Mouse (Mus musculus) hindbrain, embryonic 16.5 days (tissue): Measurements from ENCODE around the gene Midn. TPM values are rescaled to one million over a fixed set of nuclear protein-coding genes. Genes with fewer than 3 reads are reported as not detected.
A peak's percentile ranks its signal among the peaks of the same experiment; 100 is the strongest.

Experiments used
- ATAC-seq: fragments of 200-750 bp; cut with Nextera tagmentation; 2 replicates; pipeline ENCODE4 v1.8.0; 2017; ENCODE audit warnings: moderate TSS enrichment, moderate library complexity
- H3K27ac ChIP-seq: fragments of 300-500 bp; sonication (generic); 2 replicates; pipeline ENCODE4 v1.5.1; 2014; ENCODE audit warnings: low read depth, mild to moderate bottlenecking, control low read depth, low read length, moderate library complexity
- H3K27me3 ChIP-seq: fragments of 300-500 bp; sonication (generic); replicated peaks from 2 replicates; pipeline ENCODE4 v1.6.1; 2014; ENCODE audit warnings: low read length; ENCODE audit not compliant: control insufficient read depth, insufficient read depth
- H3K36me3 ChIP-seq: fragments of 300-500 bp; sonication (generic); 2 replicates; pipeline ENCODE4 v1.6.1; 2014; ENCODE audit warnings: mild to moderate bottlenecking, low read length, moderate library complexity, mixed read lengths; ENCODE audit not compliant: control insufficient read depth, insufficient read depth
- H3K4me1 ChIP-seq: fragments of 300-500 bp; sonication (generic); 2 replicates; pipeline ENCODE4 v1.6.1; 2014; ENCODE audit warnings: low read depth, low read length; ENCODE audit not compliant: control insufficient read depth, insufficient read depth
- H3K4me2 ChIP-seq: fragments of 300-500 bp; sonication (generic); 2 replicates; pipeline ENCODE4 v1.6.1; 2014; ENCODE audit warnings: mild to moderate bottlenecking, low read length, control low read depth, moderate library complexity
- H3K4me3 ChIP-seq: fragments of 300-500 bp; sonication (generic); 2 replicates; pipeline ENCODE4 v1.5.1; 2014; ENCODE audit warnings: mild to moderate bottlenecking, low read length, control low read depth, moderate library complexity
- H3K9ac ChIP-seq: fragments of 300-500 bp; sonication (generic); 2 replicates; pipeline ENCODE4 v1.6.1; 2014; ENCODE audit warnings: low read depth, mild to moderate bottlenecking, control low read depth, low read length, moderate library complexity
- H3K9me3 ChIP-seq: fragments of 300-500 bp; sonication (generic); 2 replicates; pipeline ENCODE4 v1.6.1; 2014; ENCODE audit warnings: mild to moderate bottlenecking, low read length, moderate library complexity; ENCODE audit not compliant: control insufficient read depth
- WGBS: fragments of 180-500 bp; shearing (Covaris S2); extraction: QIAGEN DNeasy Blood & Tissue Kit; methylation state at CpG from one replicate; pipeline ENCODE4 v1.1.7; 2014; 5-methylcytosine and 5-hydroxymethylcytosine counted together
- polyA plus RNA-seq: library from polyadenylated mRNA; unstranded; fragments of >200 nt; fragmentation: Nextera tagmentation; extraction: Ambion mirVana; gene quantifications from 2 replicates; pipeline ENCODE4 v1.2.1, GENCODE M21; 2015

The Midn gene
- 16.0 and 16.1 TPM in 2 replicates for polyA plus RNA-seq

DNA sequence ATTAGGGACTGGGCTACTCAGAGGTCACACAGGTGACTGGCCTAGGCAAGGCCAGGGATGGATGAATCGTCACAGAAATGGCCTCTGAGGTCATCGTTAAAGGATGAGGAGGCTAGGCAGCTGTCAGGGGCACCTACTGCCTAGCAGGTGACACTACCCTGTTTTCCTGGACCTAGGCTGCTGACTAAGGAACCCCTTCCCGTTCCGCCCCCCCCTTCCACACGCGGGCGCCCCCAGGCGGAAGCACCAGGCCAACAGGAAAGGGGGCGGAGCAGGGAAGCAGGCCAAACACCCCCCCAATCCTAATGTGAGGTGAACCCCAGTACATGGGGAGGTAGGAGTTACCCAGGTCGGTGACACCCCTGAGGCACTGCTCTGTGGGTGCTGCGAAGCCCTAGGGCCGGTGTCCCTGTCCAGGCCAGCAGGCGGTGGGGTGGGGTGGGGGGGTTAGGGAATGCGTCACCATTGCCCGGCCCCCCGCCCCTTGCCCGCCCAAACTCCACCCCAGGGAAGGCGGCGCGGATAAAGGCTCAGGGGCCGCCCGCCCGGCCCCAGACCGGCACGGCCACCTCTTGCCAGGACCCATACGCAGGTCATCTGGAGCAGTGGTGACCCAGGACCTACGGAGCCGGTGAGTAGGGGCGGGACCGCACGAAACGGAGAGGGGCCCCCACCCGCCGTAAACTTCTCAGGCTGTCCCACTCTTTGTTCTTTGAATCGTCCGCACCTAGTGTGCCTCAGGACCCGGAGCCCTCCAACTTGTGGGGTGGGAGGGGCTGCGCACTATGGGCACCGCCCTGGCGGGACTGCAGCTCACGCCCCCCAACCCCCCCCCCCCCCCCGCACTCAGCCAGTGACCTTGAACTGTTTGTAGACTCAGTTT lies at the start of gene Midn:
Midn (plus strand) TSS at position 554 of the 883 bp plus-strand sequence.
- Histone ChIP-seq H3K9ac (peak within 1 kb of the TSS; percentile 95), H3K9me3 (no peaks in the 10 kb centered on the region), H3K4me3 (peak within 1 kb of the TSS; percentile 81), H3K27me3 (no peaks in the 10 kb centered on the region), H3K27ac (peak within 1 kb of the TSS; percentile 99), H3K36me3 (peaks cover 14% of the 10 kb centered on the region; the same call in 1 of the 2 replicates), H3K4me2 (peak within 1 kb of the TSS; percentile 77), H3K4me1 (peaks cover 29% of the 10 kb centered on the region)
- peak; percentile 38 for ATAC-seq
- WGBS: under 1% methylated on average over 29 of the region's 42 CpGs

DNA sequence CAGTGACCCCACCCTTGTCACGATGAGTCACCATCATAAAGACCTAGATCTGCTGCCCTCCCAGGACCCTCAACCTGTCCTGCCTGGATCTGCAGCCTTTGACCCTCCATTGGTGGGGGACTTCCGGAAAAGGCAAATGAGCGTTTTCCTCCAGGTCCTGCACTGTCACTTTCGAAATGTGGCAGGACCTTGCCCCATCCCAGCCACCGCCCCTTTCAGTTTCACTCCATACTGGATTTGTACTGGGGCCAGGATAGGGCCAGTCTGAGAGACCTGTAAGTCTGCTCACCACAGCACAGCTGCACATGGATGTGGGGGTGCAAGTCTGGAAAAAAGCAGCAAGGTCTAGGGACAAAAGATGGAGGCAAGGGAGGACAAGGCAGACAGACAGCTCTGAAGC lies 49.4 kb upstream of the Midn start:
- Histone ChIP-seq H3K9ac (no peak overlapping the region), H3K4me2 (no peak overlapping the region), H3K27me3 (no peaks in the 10 kb centered on the region), H3K9me3 (no peaks in the 10 kb centered on the region), H3K27ac (no peak overlapping the region), H3K4me3 (no peak overlapping the region), H3K4me1 (peaks cover 13% of the 10 kb centered on the region), H3K36me3 (no peaks in the 10 kb centered on the region)
- no peak for ATAC-seq
- WGBS: 90% methylated on average over 5 of the region's 5 CpGs

DNA sequence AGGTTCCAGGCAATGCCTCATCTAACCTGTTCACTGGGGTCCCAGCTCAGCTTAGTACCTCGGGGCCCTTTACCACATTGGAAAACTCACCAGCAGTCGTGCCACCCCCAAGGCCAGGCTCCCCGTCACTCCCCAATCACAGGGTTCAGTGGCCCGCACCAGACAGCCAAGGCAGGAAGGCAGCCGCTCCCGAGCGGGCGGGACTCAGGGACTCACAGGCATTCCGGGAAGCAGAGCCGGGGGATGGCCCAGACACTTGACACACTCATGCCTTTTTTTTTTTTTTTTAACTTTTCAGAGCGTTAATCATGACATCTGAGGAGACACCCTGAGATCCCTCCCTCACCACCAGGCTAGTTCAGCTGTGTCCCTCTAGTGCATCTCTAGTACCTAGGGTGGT lies 47.1 kb upstream of the Midn start:
- 67% methylated on average over 11 of the region's 11 CpGs for WGBS
- H3K4me3 ChIP-seq: no peak overlapping the region
- H3K9me3 ChIP-seq: no peaks in the 10 kb centered on the region
- no peak overlapping the region for H3K27ac ChIP-seq
- no peak overlapping the region; the same call in 1 of the 2 replicates for H3K4me2 ChIP-seq
- no peak overlapping the region for H3K9ac ChIP-seq
- no peaks in the 10 kb centered on the region for H3K36me3 ChIP-seq
- no peak for ATAC-seq
- H3K4me1 ChIP-seq: peaks cover 13% of the 10 kb centered on the region
- H3K27me3 ChIP-seq: no peaks in the 10 kb centered on the region

DNA sequence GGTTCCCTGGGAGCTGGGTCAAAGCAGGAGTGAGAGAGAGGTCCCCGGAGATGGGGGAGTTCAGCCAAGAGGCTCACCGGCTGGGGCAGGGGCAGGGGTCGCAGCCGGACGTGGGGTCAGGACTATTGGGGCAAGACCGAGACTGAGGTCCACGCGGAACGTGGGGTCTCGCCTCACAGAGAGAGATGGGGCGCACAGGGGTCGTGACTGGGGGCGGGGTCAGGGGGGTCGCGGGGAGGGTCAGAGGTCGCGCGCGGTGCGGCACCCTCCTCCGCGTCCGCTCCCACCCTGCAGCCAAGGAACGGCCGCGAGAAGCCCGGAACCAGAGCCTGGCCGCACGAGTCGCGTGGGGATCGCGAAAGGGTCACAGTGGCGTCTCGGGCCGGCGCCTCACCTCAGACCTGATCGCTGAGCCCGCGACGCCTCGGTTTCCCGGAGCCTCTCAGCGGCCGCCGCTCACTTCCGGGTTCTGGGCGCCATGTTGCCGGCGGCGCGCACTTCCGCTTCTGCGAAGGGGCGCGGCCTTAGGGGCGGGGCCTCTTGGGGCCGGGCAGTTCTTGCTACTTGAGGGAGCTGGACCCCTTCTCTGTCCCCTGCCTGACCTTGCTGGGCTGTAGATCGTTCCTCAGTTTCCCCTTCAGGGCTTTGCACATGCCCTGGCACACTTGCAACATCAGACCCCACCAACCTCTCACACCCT lies 45.7 kb upstream of the Midn start:
- peaks cover 13% of the 10 kb centered on the region for H3K4me1 ChIP-seq
- H3K9me3 ChIP-seq: no peaks in the 10 kb centered on the region
- H3K4me3 ChIP-seq: peak overlapping the region; percentile 93
- peak overlapping the region; percentile 93 for H3K9ac ChIP-seq
- peak; percentile 90 for ATAC-seq
- no peaks in the 10 kb centered on the region for H3K27me3 ChIP-seq
- H3K36me3 ChIP-seq: no peaks in the 10 kb centered on the region
- under 1% methylated on average over 57 of the region's 59 CpGs for WGBS
- peak overlapping the region; percentile 97 for H3K4me2 ChIP-seq
- peak overlapping the region; percentile 68 for H3K27ac ChIP-seq

DNA sequence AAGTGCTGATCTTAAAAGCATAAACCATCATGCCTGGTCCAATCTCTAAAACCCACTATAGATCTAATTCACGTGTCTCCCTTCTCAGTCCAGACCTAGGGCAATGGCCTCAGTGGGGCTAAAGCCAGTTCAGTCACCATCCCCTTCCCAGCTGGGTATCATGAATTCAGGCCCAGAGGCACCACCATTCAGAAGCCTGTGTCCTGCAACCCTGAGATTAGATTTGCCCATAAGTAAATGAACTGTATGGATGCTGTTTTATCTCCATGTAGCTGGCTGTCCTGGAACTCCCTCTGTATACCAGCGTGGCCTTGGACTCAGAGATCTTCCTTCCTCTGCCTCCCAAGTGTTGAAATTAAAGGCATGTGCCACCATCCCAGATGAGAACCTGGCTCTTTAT lies 45.0 kb upstream of the Midn start:
- ATAC-seq: 0 out of 2 replicates have a peak, but pooled peaks have one; percentile 1
- Histone ChIP-seq H3K4me1 (peaks cover 13% of the 10 kb centered on the region), H3K4me3 (peak overlapping the region; percentile 93; the same call in 1 of the 2 replicates), H3K27me3 (no peaks in the 10 kb centered on the region), H3K9ac (no peak overlapping the region), H3K36me3 (no peaks in the 10 kb centered on the region), H3K9me3 (no peaks in the 10 kb centered on the region), H3K27ac (peak overlapping the region; percentile 62; the same call in 1 of the 2 replicates), H3K4me2 (peak overlapping the region; percentile 97)
- 80% methylated on average over 2 of the region's 2 CpGs for WGBS

DNA sequence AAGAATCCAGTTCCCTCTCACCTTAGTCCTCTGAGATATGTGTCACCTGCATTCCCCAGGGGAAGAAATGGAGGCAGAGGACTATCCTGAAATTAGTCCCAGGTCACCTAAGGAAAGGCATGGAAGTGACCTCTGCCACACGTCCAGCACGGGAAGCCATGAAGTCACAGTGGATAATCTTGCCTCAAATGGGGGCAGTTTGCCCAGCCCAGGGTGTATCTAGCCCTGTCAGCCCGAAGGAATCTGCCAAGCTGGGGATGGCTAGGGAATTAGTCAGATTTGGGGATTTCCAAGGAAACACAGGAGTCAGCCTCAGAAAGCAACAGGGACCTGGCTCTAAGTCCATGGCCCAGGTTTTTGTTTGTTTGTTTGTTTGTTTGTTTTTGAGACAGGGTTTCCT lies 43.9 kb upstream of the Midn start:
- H3K27me3 ChIP-seq: no peaks in the 10 kb centered on the region
- no peak overlapping the region for H3K4me2 ChIP-seq
- H3K36me3 ChIP-seq: no peaks in the 10 kb centered on the region
- H3K4me1 ChIP-seq: peaks cover 13% of the 10 kb centered on the region
- no peak overlapping the region for H3K9ac ChIP-seq
- WGBS: 90% methylated on average over 3 of the region's 3 CpGs
- no peak for ATAC-seq
- no peaks in the 10 kb centered on the region for H3K9me3 ChIP-seq
- H3K27ac ChIP-seq: no peak overlapping the region
- H3K4me3 ChIP-seq: no peak overlapping the region

DNA sequence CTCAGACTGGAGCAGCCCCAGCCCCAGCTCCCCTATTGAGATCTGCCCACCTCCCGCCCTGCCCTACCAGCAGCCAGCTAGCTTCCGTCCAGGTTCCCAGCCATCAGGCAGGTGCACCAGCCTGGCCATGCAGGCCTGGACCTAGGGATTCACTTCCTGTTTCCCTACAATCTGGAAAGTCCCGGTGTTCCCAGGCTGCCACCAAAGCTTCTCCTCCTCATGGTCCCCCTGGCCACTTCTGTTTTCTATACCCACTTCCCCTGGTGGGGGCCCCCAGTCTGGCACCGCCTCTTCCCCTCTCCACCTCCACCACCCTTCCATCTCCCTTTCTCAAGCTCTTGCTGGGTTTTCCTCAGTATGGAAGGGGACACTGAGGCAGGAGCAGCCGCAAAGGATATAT lies 42.6 kb upstream of the Midn start, which contains the start of gene Sbno2:
Sbno2 (minus strand) TSS at position 112 of the 400 bp plus-strand sequence.
- WGBS: 68% methylated on average over 5 of the region's 5 CpGs
- H3K4me1 ChIP-seq: peaks cover 13% of the 10 kb centered on the region
- no peak within 1 kb of the TSS for H3K4me2 ChIP-seq
- no peak within 1 kb of the TSS for H3K27ac ChIP-seq
- no peaks in the 10 kb centered on the region for H3K36me3 ChIP-seq
- no peaks in the 10 kb centered on the region for H3K27me3 ChIP-seq
- ATAC-seq: no peak
- H3K4me3 ChIP-seq: no peak within 1 kb of the TSS
- no peak within 1 kb of the TSS for H3K9ac ChIP-seq
- H3K9me3 ChIP-seq: no peaks in the 10 kb centered on the region

DNA sequence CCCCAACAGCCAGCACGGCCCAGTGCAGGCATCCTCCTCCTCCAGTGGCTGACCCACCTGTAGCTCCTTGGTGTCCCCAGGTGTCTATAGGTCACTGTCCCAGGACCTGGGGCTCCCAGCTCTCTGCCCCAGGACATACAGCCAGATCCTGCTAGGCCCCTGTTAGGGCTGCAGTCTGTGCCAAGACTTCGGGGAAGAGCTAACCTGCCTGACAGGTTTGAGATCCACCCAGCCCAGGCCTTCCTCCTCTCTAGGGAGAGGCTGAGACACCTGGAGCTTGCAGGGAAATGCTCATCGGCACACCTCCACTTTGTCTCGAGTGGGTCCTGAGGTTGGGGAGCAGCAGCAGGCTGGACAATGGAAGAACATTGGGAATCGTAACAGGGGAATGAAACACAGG lies 42.1 kb upstream of the Midn start:
- H3K9ac ChIP-seq: no peak overlapping the region
- no peak overlapping the region for H3K4me3 ChIP-seq
- H3K4me1 ChIP-seq: peaks cover 11% of the 10 kb centered on the region
- 82% methylated on average over 5 of the region's 5 CpGs for WGBS
- no peak for ATAC-seq
- H3K36me3 ChIP-seq: no peaks in the 10 kb centered on the region
- H3K27ac ChIP-seq: no peak overlapping the region
- no peak overlapping the region for H3K4me2 ChIP-seq
- no peaks in the 10 kb centered on the region for H3K9me3 ChIP-seq
- no peaks in the 10 kb centered on the region for H3K27me3 ChIP-seq

DNA sequence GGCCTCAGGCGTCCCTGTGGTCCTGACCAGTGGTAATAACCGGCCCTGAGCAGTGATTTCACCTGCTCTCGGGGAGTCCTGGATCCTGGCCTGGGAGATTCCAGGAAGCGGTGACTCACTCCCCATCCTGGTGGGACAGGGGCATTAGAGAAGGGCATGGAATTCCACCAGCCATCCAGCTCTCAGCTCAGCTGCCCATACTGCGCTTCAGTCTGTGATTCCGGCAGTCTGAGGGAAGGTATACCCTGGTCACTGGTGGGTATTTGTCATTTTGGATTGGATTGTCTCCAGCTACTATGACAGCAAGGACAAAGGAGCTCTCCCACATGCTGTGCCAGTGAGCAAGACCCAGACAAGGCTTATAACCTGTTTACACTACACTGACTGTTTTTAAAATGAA lies 40.4 kb upstream of the Midn start:
- Histone ChIP-seq H3K27me3 (no peaks in the 10 kb centered on the region), H3K27ac (no peak overlapping the region), H3K9me3 (no peaks in the 10 kb centered on the region), H3K36me3 (no peaks in the 10 kb centered on the region), H3K4me2 (no peak overlapping the region), H3K9ac (no peak overlapping the region), H3K4me3 (no peak overlapping the region), H3K4me1 (no peaks in the 10 kb centered on the region)
- ATAC-seq: no peak
- 53% methylated on average over 6 of the region's 6 CpGs for WGBS
